Mouse (Mus musculus): ENCODE results near the gene Gm266. TPM values are rescaled to one million over a fixed set of nuclear protein-coding genes. Genes with fewer than 3 reads are reported as not detected.

The Gm266 gene
- total RNA-seq (2012; rRNA removed): not detected in 2 replicates
- total RNA-seq (2014; rRNA removed): not detected in 2 replicates
- not detected in 2 replicates for polyA plus RNA-seq (2012; ENCODE audit: insufficient read length, low read depth)

DNA sequence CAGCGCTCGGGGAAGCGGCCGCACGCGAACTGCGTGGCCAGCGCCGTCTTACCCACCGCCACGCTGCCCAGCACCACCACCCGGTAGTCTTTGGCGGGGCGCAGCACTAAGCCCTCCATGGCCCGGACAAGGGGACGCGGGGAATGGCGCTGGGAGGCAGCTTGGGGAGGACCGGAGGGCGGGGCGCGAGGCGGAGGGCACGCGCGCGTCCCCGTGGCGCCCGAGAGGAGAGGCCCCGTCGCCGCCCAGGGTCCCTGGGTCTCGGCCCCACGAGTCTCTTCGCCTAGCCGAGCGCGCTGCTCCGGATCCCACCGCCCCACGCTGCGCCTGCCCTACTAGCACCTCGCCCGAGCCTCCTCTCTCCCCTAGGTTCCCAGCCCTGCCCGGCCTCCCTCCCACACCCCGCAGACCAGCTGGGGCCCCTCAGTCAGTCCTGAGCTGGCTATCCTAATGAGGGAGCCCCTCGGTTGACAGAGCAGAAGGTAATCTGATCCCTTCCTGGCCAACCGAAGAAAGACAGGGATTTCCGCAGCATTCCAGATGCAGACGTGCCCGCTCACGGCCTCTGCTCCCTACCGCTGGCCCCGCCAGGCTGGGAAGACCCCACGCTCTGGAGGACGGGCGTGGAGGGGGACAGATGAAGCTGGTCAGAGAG is at the start of gene Gm266:
Gene Gm266, minus strand, starts transcription at position 172 of the 655 bp plus-strand sequence.
- H3K27me3 ChIP-seq (replicated peaks): peaks cover 2% of the 10 kb centered on the region
- H3K4me3 ChIP-seq (replicated peaks in 1 of 3; ENCODE audit: low read depth in 2 of 3, low read length in 2 of 3, poor library complexity in 1 of 3): no peak within 1 kb of the TSS
- no peak within 1 kb of the TSS for H3K4me2 ChIP-seq (ENCODE audit: insufficient read depth, low read depth, poor library complexity, severe bottlenecking)
- TF ChIP-seq NRF1 (IDR thresholded peaks at IDR 0.05; ENCODE audit: low read depth, low read length): no peak
- TF ChIP-seq POLR2AphosphoS2 (IDR thresholded peaks at IDR 0.05; ENCODE audit: low read depth, low read length): no peak
- no peak for TF ChIP-seq E2F4 (IDR thresholded peaks at IDR 0.05; ENCODE audit: insufficient replicate concordance, low read depth, low read length)
- no peak for TF ChIP-seq ZKSCAN1 (IDR thresholded peaks at IDR 0.05; ENCODE audit: borderline replicate concordance, low read depth, low read length)
- peaks cover 0 to 8% of the 10 kb centered on the region in 2 experiments; a peak in 1 of 4 replicates for H3K4me1 ChIP-seq (ENCODE audit: control insufficient read depth in 1 of 2, insufficient read depth in 2 of 2)
- DNase-seq (ENCODE audit: extremely low read depth): no peak
- no peaks in the 10 kb centered on the region for H3K79me2 ChIP-seq (replicated peaks; ENCODE audit: control insufficient read depth, extremely low read depth, insufficient read depth, poor library complexity, severe bottlenecking)
- H3K27ac ChIP-seq (ENCODE audit: insufficient read depth, low read depth): no peak within 1 kb of the TSS
- no peak within 1 kb of the TSS for H3K9ac ChIP-seq (ENCODE audit: insufficient read depth, low read depth)
- H3K9me3 ChIP-seq (replicated peaks; ENCODE audit: low read length): peaks cover 10% of the 10 kb centered on the region
- dilution Hi-C loops (cut with MboI; ENCODE audit: extremely low pct_ligation_motif_present, extremely low pct_unique_long_range_greater_than_20kb, low sequenced_read_pairs) (no loop called here), in situ Hi-C loops (cut with MboI; ENCODE audit: low pct_ligation_motif_present, low pct_unique_long_range_greater_than_20kb, low sequenced_read_pairs) (no loop called here)
- H3K36me3 ChIP-seq (replicated peaks in 1 of 2; ENCODE audit: control insufficient read depth in 1 of 2, insufficient read depth in 1 of 2, low read length in 1 of 2): peaks cover 0 to 1% of the 10 kb centered on the region in 2 experiments

DNA sequence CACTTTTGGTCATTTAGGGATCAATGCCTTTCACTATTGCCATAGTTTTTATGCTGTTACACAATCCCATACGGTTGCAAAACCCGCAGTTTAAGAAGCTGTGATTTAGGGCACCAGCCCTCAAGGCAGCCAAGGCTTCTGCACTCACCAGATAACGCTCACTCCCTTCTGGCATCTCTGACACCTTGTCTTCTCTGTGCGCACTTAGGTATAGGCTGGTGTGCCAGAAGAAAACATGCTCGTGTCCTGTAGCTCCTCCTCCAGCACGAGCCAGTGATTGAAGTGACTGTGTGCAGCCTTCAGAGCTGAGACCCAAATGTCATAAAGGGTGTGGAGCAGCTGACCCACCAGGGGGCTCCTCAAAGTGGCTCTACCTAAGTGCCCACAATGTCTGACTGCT is 49.7 kb upstream of the Gm266 start:
- DNase-seq (ENCODE audit: extremely low read depth): peak; percentile 60
- in situ Hi-C loops (cut with MboI; ENCODE audit: low pct_ligation_motif_present, low pct_unique_long_range_greater_than_20kb, low sequenced_read_pairs): no loop called here
- dilution Hi-C loops (cut with MboI; ENCODE audit: extremely low pct_ligation_motif_present, extremely low pct_unique_long_range_greater_than_20kb, low sequenced_read_pairs): no loop called here
- H3K36me3 ChIP-seq (replicated peaks in 1 of 2; ENCODE audit: control insufficient read depth in 1 of 2, insufficient read depth in 1 of 2, low read length in 1 of 2): peaks cover 11 to 15% of the 10 kb centered on the region in 2 experiments
- peak overlapping the region in 2 of 3 experiments; percentile 28 to 41 for H3K4me3 ChIP-seq (replicated peaks in 1 of 3; ENCODE audit: low read depth in 2 of 3, low read length in 2 of 3, poor library complexity in 1 of 3)
- peak overlapping the region; percentile 86 for H3K27ac ChIP-seq (ENCODE audit: insufficient read depth, low read depth)
- H3K9me3 ChIP-seq (replicated peaks; ENCODE audit: low read length): no peaks in the 10 kb centered on the region
- peaks cover 23% of the 10 kb centered on the region for H3K79me2 ChIP-seq (replicated peaks; ENCODE audit: control insufficient read depth, extremely low read depth, insufficient read depth, poor library complexity, severe bottlenecking)
- peak; percentile 90 for TF ChIP-seq BHLHE40 (IDR thresholded peaks at IDR 0.05; ENCODE audit: low read depth, low read length)
- no peak for TF ChIP-seq MEF2A (IDR thresholded peaks at IDR 0.05; ENCODE audit: borderline replicate concordance, low read depth, low read length)
- TF ChIP-seq HCFC1 (IDR thresholded peaks at IDR 0.05; ENCODE audit: low read depth, low read length): no peak
- TF ChIP-seq SMC3 (IDR thresholded peaks at IDR 0.05; ENCODE audit: low read depth, low read length): no peak
- no peak for TF ChIP-seq ZKSCAN1 (IDR thresholded peaks at IDR 0.05; ENCODE audit: borderline replicate concordance, low read depth, low read length)
- TF ChIP-seq JUN (IDR thresholded peaks at IDR 0.05; ENCODE audit: insufficient read depth, low read depth, low read length): no peak
- TF ChIP-seq GABPA (IDR thresholded peaks at IDR 0.05; ENCODE audit: insufficient replicate concordance, low read depth, low read length): no peak
- TF ChIP-seq MXI1 (IDR thresholded peaks at IDR 0.05; ENCODE audit: low read depth, low read length): peak; percentile 74
- no peak for TF ChIP-seq E2F4 (IDR thresholded peaks at IDR 0.05; ENCODE audit: insufficient replicate concordance, low read depth, low read length)
- TF ChIP-seq KAT2A (IDR thresholded peaks at IDR 0.05; ENCODE audit: insufficient replicate concordance, low read length): no peak
- TF ChIP-seq ELF1 (IDR thresholded peaks at IDR 0.05; ENCODE audit: low read depth, low read length): no peak
- TF ChIP-seq IRF4 (IDR thresholded peaks at IDR 0.05; ENCODE audit: low read depth, low read length): 0 out of 2 replicates have a peak, but pooled peaks have one; percentile 11
- no peak for TF ChIP-seq RCOR1 (conservative IDR thresholded peaks at IDR 0.05; ENCODE audit: low read depth, low read length)
- TF ChIP-seq EP300 (IDR thresholded peaks at IDR 0.05; ENCODE audit: low read length): no peak
- no peak for TF ChIP-seq POLR2A (IDR thresholded peaks at IDR 0.05; ENCODE audit: low read depth, low read length)
- no peak for TF ChIP-seq PAX5 (IDR thresholded peaks at IDR 0.05; ENCODE audit: low read length)
- TF ChIP-seq ZC3H11A (IDR thresholded peaks at IDR 0.05; ENCODE audit: low read depth, low read length): no peak
- no peak for TF ChIP-seq ETS1 (conservative IDR thresholded peaks at IDR 0.05; ENCODE audit: low read depth, low read length)
- no peak for TF ChIP-seq MYC (IDR thresholded peaks at IDR 0.05; ENCODE audit: low read depth, low read length)
- no peak for TF ChIP-seq TBP (conservative IDR thresholded peaks at IDR 0.05; ENCODE audit: low read depth, low read length)
- no peak for TF ChIP-seq UBTF (IDR thresholded peaks at IDR 0.05; ENCODE audit: low read depth, low read length)
- no peak for TF ChIP-seq USF2 (conservative IDR thresholded peaks at IDR 0.05; ENCODE audit: low read depth, low read length)
- TF ChIP-seq CHD1 (IDR thresholded peaks at IDR 0.05; ENCODE audit: low read depth, low read length): no peak
- no peak for TF ChIP-seq TCF12 (IDR thresholded peaks at IDR 0.05; ENCODE audit: low read depth, low read length)
- no peak for TF ChIP-seq NRF1 (IDR thresholded peaks at IDR 0.05; ENCODE audit: low read depth, low read length)
- TF ChIP-seq ZMIZ1 (IDR thresholded peaks at IDR 0.05; ENCODE audit: low read depth, low read length): no peak
- peak in 1 of 2 experiments; percentile 46; a peak in 2 of 4 replicates for TF ChIP-seq CTCF (conservative IDR thresholded peaks at IDR 0.05 in 1 of 2, IDR thresholded peaks at IDR 0.05 in 1 of 2; ENCODE audit: low read depth in 2 of 2, low read length in 2 of 2)
- no peak for TF ChIP-seq MAZ (IDR thresholded peaks at IDR 0.05; ENCODE audit: low read depth, low read length)
- peak; percentile 1; the same call in 1 of the 2 replicates for TF ChIP-seq MAX (IDR thresholded peaks at IDR 0.05; ENCODE audit: low read length)
- H3K9ac ChIP-seq (ENCODE audit: insufficient read depth, low read depth): peak overlapping the region; percentile 100
- peaks cover 5 to 37% of the 10 kb centered on the region in 2 experiments for H3K4me1 ChIP-seq (ENCODE audit: control insufficient read depth in 1 of 2, insufficient read depth in 2 of 2)
- H3K4me2 ChIP-seq (ENCODE audit: insufficient read depth, low read depth, poor library complexity, severe bottlenecking): peak overlapping the region; percentile 96
- H3K27me3 ChIP-seq (replicated peaks): no peaks in the 10 kb centered on the region
